Mouse (Mus musculus) adrenal gland (tissue): ENCODE data around the gene Ercc1.

ENCODE experiments used
- intact Hi-C: fragments of 180-260 bp; cut with DNase I; formaldehyde crosslinking; loops from one replicate; pipeline ENCODE4 v1.15.1; 2025
- long read RNA-seq, 2 experiments: library from polyadenylated mRNA; unstranded; transcript quantifications; one replicate each; pipeline ENCODE4 v2.0.0; 2020; ENCODE audit warnings: borderline replicate concordance in 1 of 2; ENCODE audit not compliant: insufficient replicate concordance in 1 of 2

The Ercc1 gene
- long read RNA-seq, experiment 1, transcript Ercc1-201 (10 exons, 1,375 nt): major isoform, 25 of 31 reads
- long read RNA-seq, experiment 1, partial matches to known transcripts: 1 of 31 reads
- long read RNA-seq, experiment 1, other reads (novel, unspliced or antisense): 4 of 31 reads
- long read RNA-seq, experiment 2, transcript Ercc1-201 (10 exons, 1,375 nt): major isoform, 29 of 39 reads
- long read RNA-seq, experiment 2, partial matches to known transcripts: 1 of 39 reads
- long read RNA-seq, experiment 2, other reads (novel, unspliced or antisense): 6 of 39 reads

DNA sequence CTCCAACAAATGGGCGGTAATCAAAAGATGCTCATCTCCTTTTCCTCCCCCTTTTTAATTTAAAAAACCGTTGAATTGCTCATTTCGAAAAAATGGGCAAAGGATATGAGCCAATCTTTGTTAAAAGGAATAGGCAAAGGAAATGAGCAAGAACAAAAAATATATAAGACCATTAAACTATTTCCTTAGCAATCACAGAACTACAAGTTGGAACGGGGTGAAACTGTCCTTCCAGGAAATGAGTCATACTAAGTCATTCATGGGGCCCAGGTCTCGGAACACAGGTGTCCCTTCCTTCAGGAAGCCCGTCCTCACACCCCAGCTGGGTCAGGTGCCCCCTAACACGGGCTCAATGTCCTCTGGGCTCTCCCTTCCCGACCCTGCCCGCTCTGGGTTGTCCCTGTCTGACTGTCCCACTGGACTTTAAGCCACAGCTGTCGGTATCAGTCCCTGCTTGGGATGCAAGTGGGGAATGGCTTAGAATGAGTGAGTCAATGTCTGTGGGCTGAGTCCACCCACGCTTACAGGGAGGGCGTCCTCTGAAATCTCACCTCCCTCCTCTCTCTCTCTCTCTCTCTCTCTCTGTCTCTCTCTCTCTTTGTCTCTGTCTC, at the start of gene Ercc1:
Ercc1 (plus strand) TSS at position 542 of the 611 bp plus-strand sequence.
- intact Hi-C loops: loop anchor here (10.0 kb wide), 1 partner anchor 110 kb away; no protein-coding TSS in a partner anchor

GRCm38 (mm10) chr7:19295503-19296185, 48.9 kb upstream of the Ercc1 start:
- intact Hi-C loops: no loop called here

- intact Hi-C loops: no loop called here
Measured at GRCm38 (mm10) chr7:19297034-19297433, 47.5 kb upstream of the Ercc1 start.

DNA sequence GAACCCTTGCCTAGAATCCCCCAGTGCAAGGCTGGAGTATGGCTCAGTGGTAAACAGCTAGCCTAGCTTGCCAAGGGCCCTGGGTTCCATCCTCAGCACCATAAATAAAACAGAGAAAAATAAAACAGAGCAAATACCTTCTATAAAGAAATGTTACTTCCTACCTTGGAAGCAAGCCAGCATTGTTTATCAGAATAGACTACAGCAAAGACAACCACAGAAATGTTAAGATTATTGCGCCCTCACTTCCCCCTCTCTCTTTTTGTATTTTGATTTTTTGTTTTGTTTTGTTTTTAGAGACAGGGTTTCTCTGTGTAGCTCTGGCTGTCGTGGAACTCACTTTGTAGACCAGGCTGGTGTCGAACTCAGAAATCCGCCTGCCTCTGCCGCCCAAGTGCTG, 46.8 kb upstream of the Ercc1 start:
- intact Hi-C loops: no loop called here

DNA sequence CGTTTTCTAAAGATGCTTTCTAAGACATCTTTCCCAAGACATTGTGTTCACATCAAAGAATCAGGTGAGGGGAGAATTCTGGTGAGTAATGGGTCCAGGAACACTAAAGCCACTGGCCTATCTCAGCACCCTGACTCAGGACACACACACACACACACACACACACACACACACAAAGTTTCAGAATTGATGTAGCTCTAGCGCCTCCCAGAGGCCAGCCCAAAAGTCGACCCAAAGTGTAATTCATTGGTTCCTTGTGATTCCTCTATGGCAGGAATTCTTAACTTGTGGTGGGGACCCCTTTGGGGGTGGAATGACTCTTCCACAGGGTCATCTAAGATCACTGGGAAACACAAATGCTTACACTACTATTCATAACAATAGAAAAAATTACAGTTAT, 45.4 kb upstream of the Ercc1 start:
- intact Hi-C loops: no loop called here

DNA sequence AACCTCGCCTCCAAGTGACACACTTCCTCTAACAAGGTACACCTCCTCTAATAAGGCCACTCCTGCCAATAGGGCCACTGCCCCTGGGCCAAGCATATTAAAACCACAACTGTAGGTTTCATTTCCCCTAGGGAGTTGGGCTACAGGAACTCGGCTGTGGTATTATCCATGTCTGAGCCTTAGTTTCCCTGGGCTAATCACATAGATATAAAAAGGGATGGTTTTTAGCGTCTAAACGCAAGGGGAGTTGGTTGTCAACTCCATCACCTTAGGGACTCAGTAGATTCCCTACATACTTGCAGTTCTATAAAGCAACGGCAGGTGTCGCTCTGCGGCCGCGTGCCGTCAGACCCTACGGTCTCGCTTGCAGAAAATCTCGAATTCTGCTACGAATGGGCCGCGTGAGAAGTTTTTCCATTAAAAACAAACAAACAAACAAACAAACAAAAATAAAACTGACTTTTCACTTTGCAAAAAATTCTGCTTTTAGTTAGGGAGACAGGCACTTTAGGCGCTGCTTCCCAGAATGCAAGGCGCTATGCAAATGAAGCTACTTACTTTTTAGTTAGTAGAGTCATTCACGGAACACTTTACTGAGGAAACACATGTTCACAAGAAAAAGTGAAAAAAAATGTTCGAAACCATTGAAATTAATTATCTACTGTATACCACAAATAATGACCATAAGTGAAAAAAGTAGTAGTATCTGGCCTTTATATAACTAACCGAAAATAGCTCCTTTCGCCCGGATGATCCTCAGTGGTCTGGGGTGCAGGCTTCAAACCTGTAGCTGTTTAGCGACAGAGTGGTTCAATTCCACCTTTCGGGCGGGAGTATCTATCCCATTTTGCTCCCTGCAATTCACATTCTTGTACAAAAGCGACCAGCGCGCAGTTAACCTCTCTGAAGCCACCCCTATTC, 43.8 kb upstream of the Ercc1 start:
- intact Hi-C loops: loop anchor here (1.0 kb wide), 1 partner anchor 42 kb away; no protein-coding TSS in a partner anchor

GRCm38 (mm10) chr7:19301461-19302263, 42.9 kb upstream of the Ercc1 start:
- intact Hi-C loops: no loop called here

GRCm38 (mm10) chr7:19302264-19303045, 42.1 kb upstream of the Ercc1 start:
- intact Hi-C loops: no loop called here

GRCm38 (mm10) chr7:19303046-19303305, 41.6 kb upstream of the Ercc1 start:
- intact Hi-C loops: no loop called here

GRCm38 (mm10) chr7:19303770-19304169, 40.8 kb upstream of the Ercc1 start:
- intact Hi-C loops: no loop called here

DNA sequence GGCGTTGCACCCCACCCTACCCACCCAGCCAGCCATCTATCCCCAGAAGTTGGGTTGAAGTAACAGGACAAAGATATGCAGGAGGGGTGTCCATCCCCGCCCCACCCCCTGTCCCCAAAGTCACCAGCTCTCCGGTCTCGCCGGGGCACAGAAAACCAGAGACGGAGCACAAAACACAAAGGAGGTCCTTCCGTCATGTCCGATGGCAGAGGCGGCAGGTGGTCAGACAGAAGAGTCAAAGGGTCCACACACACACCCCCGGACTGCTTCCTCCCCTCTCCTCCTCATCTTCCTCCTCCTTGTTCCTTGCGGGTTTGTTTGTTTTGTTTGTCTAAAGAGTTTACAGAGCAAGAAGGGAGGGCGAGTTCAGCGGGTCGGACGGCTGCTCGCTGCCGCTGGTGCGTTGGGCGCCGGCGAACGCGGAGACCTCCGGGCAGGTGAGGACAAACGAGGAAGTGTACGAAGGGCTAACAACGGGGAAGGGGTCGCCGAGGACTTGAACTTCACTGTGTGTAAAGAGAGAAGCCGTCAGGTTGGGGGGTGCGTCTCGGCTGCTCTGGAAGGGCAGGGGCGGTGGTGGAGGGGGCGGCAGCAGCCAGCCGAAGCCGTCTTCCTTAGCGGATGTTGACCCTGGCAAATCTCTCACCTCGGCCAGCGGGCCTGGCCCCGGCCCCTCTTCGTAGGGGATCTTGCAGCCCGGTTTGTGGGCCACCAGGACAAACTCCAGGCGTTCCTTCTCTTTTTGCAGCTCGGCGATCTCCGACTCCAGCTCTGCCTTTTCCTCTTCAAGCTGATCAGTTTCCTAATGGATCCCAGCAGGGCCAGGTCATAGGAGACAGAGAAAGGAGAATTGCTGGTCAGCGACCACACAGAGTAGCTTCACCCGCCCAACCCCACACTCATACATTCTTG, 39.8 kb upstream of the Ercc1 start:
- intact Hi-C loops: no loop called here

DNA sequence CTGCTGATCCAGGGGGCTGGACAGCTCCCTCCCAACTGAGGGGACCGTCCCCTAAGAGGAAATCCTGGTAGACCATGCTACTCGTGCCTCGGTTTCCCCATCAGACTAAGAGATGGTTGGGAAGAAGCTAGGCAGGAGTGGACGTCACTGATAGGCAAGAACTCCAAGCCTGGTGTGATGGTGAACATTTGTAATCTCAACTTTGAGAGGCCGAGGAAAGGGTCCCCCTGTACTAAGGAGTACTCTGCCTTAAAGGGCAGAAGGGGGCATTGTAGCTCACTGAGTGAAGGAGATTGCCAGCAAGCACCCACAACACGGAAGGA, 39.2 kb upstream of the Ercc1 start:
- intact Hi-C loops: no loop called here

DNA sequence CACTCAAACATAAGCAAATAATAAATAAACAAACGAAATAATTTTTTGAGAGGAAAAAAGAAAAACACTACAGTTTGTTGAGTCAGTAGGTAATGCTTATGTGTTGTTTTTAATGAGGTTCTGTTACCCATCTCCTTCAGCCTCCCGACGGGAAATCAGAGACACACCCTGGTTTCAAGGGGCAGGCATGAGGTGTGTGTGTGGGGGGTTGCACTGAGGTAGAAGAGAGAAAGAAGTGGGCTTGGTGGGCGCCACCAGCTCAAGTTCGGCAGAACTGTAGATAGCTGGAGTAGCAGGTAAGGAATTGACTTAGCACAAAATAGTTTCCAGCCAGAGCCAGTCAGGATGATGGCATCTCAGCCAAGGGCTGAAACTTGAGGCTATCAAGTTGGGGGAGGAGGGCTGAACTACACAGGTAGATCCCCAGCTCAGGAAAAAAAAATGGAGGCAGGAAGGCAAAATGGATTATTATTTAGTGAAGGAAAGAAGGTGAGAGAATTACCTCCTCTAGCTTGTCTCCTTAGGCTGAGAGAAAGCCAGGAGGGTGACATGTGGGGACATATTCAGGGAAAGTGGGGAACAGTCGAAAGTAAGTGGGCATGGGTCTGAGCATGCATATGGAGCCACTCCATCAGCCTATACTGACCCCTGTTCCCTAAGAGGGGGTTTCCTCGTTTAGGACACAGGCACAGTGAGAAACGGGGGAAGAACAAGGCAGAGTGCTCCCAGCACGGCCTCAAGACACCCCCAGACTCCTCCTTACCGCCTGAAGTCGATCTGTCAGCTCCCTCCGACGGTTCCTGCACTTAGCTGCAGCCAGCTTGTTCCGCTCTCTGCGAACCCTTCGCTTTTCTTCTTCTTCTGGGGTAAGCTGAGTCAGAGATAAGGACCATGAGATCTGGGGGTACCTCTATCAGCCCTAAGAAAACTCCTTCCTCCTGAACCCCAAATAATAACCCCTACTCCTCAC, 38.5 kb upstream of the Ercc1 start:
- intact Hi-C loops: no loop called here

DNA sequence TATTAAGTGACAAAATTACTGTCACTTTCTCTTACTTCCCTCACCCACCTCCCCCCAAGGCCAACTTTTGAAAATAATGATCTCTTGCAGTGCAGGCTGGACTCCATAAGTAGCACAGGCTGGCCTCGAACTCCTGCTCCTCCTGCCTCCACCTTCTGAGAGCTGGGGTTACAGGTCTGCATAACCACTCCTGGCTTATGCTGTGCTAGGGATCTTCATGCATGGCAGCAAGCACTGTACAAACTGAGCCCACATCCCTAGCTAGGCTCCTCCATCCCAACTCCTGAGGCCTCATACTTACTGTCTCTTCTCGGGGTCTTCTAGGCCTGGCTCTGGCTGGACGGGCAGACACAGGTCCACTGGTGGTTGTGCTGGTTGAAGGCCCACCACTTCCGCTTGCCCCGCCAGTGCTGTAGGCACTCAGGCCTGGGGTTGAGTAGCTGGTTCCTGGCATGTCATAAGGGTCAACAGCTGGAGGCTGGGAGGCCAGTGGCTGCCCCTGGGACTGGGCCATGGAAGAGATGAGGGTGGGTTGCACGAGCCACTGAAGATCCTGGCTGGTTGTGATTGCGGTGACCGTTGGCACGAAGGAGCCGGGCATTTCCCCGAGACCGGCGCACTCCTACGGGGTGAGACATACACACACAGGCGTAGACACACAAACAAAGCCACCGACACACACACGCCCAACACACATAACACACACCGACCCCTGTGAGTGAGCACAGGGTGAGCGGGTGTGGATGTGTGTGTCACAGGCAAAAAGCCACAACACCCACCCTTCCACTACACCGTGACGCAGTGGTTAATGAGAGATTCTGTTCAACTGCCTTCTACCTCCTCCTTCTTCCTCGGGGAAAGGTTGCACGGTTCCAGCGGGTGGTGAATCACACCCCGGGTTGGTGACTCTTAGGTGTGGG, 37.5 kb upstream of the Ercc1 start:
- intact Hi-C loops: no loop called here

DNA sequence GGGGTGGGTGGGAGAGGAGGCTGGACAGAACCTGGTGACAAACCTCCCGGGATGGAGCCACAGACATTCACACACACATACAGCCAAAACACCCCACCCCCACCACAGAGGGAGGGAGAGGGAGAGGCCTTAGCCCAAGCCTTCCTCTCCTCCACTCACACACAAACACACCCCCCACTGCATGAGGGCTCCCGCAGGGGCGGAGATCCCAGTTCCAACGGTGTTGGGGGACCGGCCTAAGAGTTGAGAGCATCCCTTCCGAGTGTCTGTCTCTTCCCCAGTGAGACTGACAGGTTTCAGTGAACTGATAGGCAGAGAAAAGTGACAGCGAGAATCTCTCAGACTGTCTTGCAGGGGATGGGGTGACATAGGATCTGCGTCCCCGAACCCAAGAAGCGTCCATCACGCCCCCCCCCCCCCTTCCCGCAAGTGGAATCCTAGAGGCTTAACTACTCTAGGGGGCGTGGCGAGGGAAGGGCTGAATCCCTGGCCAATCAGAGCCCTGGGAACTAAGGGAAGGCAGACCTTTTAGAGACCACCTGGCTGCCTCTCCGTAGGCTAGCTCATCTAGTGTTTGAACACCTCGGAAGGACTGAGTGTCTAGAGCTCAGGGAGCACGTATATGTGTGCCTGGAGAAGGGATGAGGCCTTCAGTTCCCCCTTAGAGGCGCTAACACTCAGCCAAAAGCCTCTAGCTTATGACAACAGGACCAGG, 36.7 kb upstream of the Ercc1 start:
- intact Hi-C loops: no loop called here
